Mouse (Mus musculus): ENCODE data around the gene Acap3.

DNA sequence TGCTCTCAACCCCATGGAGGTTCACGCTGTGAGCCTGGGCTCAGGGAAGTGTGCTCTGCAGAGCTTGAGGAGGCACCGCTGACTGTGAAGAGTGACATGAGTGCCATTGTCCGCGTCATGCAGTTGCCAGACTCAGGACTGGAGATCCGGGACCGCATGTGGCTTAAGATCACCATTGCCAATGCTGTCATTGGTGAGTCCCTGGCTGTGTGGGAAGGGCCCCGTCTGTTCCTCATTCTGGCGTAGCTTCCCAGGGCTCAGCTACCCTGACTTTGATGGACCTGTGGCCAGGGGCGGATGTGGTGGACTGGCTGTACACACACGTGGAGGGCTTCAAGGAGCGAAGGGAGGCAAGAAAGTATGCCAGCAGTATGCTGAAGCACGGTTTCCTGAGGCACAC, 35.6 kb upstream of the Acap3 start:
- TF ChIP-seq POLR2A (IDR thresholded peaks at IDR 0.05; ENCODE audit: control insufficient read depth, extremely low read depth, insufficient read depth, low read length, poor library complexity) (no peak), CTCF (IDR thresholded peaks at IDR 0.05; ENCODE audit: borderline replicate concordance, control insufficient read depth, extremely low read depth, insufficient read depth, low read length, poor library complexity) (no peak)
